Mouse (Mus musculus) heart, embryonic 15.5 days (tissue): ENCODE measurements at regions not wholly inside any gene's neighbourhood (a gene's known extent, or its start where the extent isn't known, plus 50 kb on each side); places are given as distances from the start of the nearest gene placed in this dataset.
A peak's percentile ranks its signal among the peaks of the same experiment; 100 is the strongest.

ENCODE experiments used
- ATAC-seq: fragments of 200-750 bp; cut with Nextera tagmentation; replicated peaks from 2 replicates; pipeline ENCODE4 v1.8.0; 2017; ENCODE audit warnings: low read depth, moderate TSS enrichment; ENCODE audit not compliant: insufficient number of reproducible peaks, insufficient read depth, low FRiP score
- H3K27ac ChIP-seq: fragments of 300-500 bp; sonication (generic); 2 replicates; pipeline ENCODE4 v1.5.1; 2015; ENCODE audit warnings: mild to moderate bottlenecking, inconsistent platforms
- H3K27me3 ChIP-seq: fragments of 300-500 bp; sonication (generic); 2 replicates; pipeline ENCODE4 v1.6.1; 2015; ENCODE audit warnings: inconsistent platforms
- H3K36me3 ChIP-seq: fragments of 300-500 bp; sonication (generic); 2 replicates; pipeline ENCODE4 v1.6.1; 2015; ENCODE audit warnings: mild to moderate bottlenecking, inconsistent platforms
- H3K4me1 ChIP-seq: fragments of 300-500 bp; sonication (generic); replicated peaks from 2 replicates; pipeline ENCODE4 v1.6.1; 2015; ENCODE audit warnings: inconsistent platforms
- H3K4me2 ChIP-seq: fragments of 300-500 bp; sonication (generic); 2 replicates; pipeline ENCODE4 v1.6.1; 2015; ENCODE audit warnings: inconsistent platforms, mild to moderate bottlenecking, moderate library complexity
- H3K4me3 ChIP-seq: fragments of 300-500 bp; sonication (generic); 2 replicates; pipeline ENCODE4 v1.5.1; 2015; ENCODE audit warnings: mild to moderate bottlenecking, inconsistent platforms
- H3K9ac ChIP-seq: fragments of 300-500 bp; sonication (generic); 2 replicates; pipeline ENCODE4 v1.6.1; 2015; ENCODE audit warnings: mild to moderate bottlenecking, inconsistent platforms
- H3K9me3 ChIP-seq: fragments of 300-500 bp; sonication (generic); replicated peaks from 2 replicates; pipeline ENCODE4 v1.6.1; 2016; ENCODE audit warnings: inconsistent platforms
- WGBS: fragments of 180-500 bp; shearing (Covaris S2); methylation state at CpG from one replicate; pipeline ENCODE4 v1.1.7; 2015; ENCODE audit warnings: mixed read lengths; 5-methylcytosine and 5-hydroxymethylcytosine counted together

DNA sequence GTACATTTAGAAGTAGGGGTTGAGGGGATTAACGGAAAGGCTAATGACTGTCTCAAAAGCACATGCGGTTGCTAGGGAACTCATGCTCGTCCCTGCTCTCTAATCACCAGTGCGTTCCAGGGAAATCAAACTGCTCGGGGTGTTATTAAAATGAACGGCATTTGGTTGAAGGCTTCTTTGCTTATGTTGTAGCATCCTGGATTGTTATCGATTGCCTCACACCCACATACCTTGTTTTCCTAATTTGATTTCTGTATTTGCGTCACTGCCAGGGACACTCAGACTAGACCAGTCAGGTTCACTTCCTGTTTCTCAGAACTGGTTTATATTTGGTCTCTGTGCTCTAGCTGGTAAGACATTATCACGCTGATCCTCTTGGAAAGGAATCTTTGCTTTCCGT lies 177.0 kb upstream of the Mkln1 start:
- Histone ChIP-seq H3K36me3 (no peaks in the 10 kb centered on the region), H3K4me3 (peak overlapping the region; percentile 21; the same call in 1 of the 2 replicates), H3K27me3 (peaks cover 45% of the 10 kb centered on the region), H3K9ac (no peak overlapping the region), H3K27ac (no peak overlapping the region), H3K9me3 (no peaks in the 10 kb centered on the region), H3K4me2 (peak overlapping the region; percentile 43), H3K4me1 (peaks cover 34% of the 10 kb centered on the region)
- no peak for ATAC-seq
- WGBS, result 32% methylated on average over 10 of the region's 10 CpGs

- WGBS, result 71% methylated on average over 6 of the region's 6 CpGs
- Histone ChIP-seq H3K27ac (no peak overlapping the region), H3K27me3 (peaks cover 43% of the 10 kb centered on the region), H3K4me2 (no peak overlapping the region), H3K9ac (no peak overlapping the region), H3K36me3 (no peaks in the 10 kb centered on the region), H3K4me1 (peaks cover 28% of the 10 kb centered on the region), H3K9me3 (no peaks in the 10 kb centered on the region), H3K4me3 (no peak overlapping the region)
- ATAC-seq, result no peak
Measured at GRCm38 (mm10) chr6:31222024-31222579, 176.4 kb upstream of the Mkln1 start.

GRCm38 (mm10) chr6:31227406-31227805 lies 171.1 kb upstream of the Mkln1 start:
- no peak for ATAC-seq
- Histone ChIP-seq H3K4me1 (no peaks in the 10 kb centered on the region), H3K9me3 (no peaks in the 10 kb centered on the region), H3K27ac (no peak overlapping the region), H3K9ac (no peak overlapping the region), H3K4me2 (no peak overlapping the region), H3K27me3 (no peaks in the 10 kb centered on the region), H3K36me3 (no peaks in the 10 kb centered on the region), H3K4me3 (no peak overlapping the region)
- WGBS, result 62% methylated on average over 5 of the region's 5 CpGs

GRCm38 (mm10) chr6:31228061-31228460 lies 170.5 kb upstream of the Mkln1 start:
- 74% methylated on average over 1 of the region's 1 CpGs for WGBS
- Histone ChIP-seq H3K27ac (no peak overlapping the region), H3K9me3 (no peaks in the 10 kb centered on the region), H3K4me1 (no peaks in the 10 kb centered on the region), H3K4me3 (no peak overlapping the region), H3K4me2 (no peak overlapping the region), H3K27me3 (no peaks in the 10 kb centered on the region), H3K36me3 (no peaks in the 10 kb centered on the region), H3K9ac (no peak overlapping the region)
- ATAC-seq, result no peak

DNA sequence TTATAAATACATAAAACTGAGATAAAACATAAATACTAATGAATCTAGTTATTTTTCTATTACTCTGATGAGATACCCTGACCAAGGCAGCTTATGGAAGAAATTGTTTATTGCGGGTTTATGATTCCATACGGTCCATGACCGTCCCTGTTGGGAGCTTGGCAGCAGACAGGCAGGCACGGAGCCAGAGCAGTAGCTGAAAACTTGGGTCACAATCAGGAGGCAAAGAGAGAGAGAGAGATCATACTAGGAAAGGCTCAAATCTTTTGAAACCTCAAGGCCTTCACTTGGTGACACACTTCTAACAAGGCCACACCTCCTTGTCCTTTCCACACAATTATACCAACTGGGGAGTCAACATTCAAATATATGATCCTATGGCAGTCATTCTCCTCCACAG lies 166.7 kb upstream of the Mkln1 start:
- Histone ChIP-seq H3K27me3 (no peaks in the 10 kb centered on the region), H3K36me3 (no peaks in the 10 kb centered on the region), H3K27ac (no peak overlapping the region), H3K9me3 (no peaks in the 10 kb centered on the region), H3K4me2 (no peak overlapping the region), H3K9ac (no peak overlapping the region), H3K4me1 (no peaks in the 10 kb centered on the region), H3K4me3 (no peak overlapping the region)
- ATAC-seq, result no peak
- 75% methylated on average over 4 of the region's 4 CpGs for WGBS

DNA sequence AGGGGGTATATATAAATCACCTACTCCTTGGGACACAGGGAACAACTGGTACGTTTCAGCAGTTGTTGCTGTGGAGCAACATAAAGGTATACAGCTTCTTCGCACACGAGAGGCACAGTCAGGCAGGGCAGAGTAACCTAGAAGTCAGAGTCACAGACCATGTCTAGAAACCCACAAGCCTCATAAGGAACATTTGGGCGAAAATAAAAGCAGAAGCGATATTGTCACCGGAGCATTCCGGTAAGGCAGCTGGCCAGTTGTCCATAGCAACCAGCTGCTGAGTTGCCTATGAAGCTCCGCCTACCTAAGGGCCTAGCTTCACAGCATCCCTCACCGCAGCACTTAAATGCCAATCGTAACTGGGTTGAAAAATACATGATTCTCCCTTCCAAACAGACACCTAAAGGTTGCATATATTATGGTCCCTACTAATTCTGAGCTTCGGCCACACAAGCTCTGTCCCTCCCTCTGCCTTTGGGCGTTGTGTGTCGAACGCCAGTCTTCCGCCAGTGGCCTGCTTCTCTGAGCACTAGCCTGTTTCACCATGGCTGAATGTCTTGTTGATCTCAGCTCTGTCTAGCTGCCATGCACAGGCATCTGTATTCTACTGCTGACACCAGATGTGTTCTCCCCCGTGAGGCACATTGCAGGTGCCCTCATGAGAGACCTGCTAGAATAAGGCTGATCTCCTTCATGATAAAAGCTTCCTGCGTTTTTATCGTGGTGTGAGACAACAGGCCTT lies 165.1 kb upstream of the Mkln1 start:
- Histone ChIP-seq H3K4me2 (no peak overlapping the region), H3K4me3 (no peak overlapping the region), H3K9me3 (no peaks in the 10 kb centered on the region), H3K9ac (no peak overlapping the region), H3K36me3 (no peaks in the 10 kb centered on the region), H3K27me3 (no peaks in the 10 kb centered on the region), H3K27ac (no peak overlapping the region), H3K4me1 (no peaks in the 10 kb centered on the region)
- no peak for ATAC-seq
- 66% methylated on average over 18 of the region's 18 CpGs for WGBS

DNA sequence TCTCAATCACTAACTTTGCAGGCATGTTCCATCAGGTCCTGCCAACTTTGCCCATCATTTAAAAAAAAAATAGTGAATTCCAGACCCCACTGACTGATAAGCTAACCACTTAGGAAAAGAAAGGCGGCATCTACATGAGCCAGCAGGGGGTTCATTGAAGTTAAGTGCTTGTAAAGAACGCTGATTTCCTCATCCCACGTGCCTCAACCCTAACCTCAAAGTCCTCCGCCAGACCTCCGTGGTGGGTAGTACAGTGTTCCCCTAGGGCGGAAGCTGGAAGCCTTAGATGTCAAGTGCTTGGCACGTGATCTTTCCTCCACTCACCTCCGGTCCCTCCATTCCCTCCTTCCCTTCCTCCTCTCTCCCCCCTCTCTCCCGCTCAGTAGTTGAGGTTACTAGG lies 158.5 kb upstream of the Mkln1 start:
- Histone ChIP-seq H3K4me2 (no peak overlapping the region), H3K9me3 (no peaks in the 10 kb centered on the region), H3K4me1 (no peaks in the 10 kb centered on the region), H3K27ac (no peak overlapping the region), H3K27me3 (no peaks in the 10 kb centered on the region), H3K36me3 (no peaks in the 10 kb centered on the region), H3K4me3 (no peak overlapping the region), H3K9ac (no peak overlapping the region)
- ATAC-seq, result no peak
- WGBS, result 6% methylated on average over 9 of the region's 9 CpGs

DNA sequence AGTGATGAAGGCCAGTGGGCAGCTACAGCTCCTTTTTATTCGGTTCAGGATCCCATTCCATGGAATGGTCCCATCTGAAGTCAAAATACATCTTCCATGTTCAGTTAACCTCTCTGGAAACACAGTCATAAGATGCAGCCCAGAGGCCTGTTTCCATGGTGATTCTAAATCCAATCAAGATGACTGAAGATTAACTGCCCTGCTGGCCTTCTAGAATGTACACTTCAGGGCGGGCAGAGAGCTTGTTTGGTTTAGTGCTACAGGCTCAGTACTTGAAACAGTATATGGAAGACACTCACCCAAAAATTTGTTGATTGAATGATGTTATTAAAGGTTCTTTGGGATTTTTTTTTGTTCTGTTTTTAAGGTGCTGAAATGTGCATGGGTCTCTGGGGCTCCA lies 148.0 kb upstream of the Mkln1 start:
- Histone ChIP-seq H3K9ac (no peak overlapping the region), H3K36me3 (no peaks in the 10 kb centered on the region), H3K27me3 (no peaks in the 10 kb centered on the region), H3K27ac (no peak overlapping the region), H3K4me1 (no peaks in the 10 kb centered on the region), H3K4me3 (no peak overlapping the region), H3K4me2 (no peak overlapping the region), H3K9me3 (no peaks in the 10 kb centered on the region)
- WGBS, result 61% methylated on average over 2 of the region's 2 CpGs
- no peak for ATAC-seq

DNA sequence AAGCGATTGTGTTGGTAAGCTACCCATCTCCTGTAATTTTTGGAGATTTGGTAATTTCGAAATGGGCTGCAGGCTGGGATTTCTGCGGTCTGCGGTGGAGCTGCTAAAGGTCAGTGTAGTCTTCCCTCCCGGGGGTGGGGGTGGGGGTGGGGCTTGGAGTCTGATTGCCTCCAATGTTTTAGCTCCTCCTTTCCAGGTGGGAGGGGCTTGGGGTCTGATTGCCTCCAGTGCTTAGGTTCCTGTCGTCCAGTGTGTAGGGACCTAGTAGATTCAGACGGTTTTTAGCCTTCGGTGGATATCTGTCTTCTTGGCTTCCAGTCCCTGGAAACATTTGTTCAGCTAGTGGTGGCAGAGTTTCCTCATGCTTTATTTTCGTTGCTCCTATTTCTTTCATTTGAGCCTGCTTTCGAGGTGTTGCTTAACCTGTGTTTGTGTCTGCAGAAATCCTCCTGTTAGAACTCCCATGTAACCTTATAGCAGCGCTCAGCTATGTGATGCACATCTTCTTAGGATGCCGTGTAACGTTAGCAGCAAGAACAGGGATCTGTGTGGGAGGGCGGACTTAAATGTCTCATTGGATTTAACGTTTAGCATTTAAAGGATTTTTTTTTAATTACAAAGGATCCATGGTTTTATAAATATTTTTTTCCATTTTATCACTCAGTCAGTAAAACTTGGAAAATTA lies 145.1 kb upstream of the Mkln1 start:
- Histone ChIP-seq H3K9me3 (no peaks in the 10 kb centered on the region), H3K4me3 (no peak overlapping the region), H3K4me1 (no peaks in the 10 kb centered on the region), H3K4me2 (peak overlapping the region; percentile 33), H3K27ac (no peak overlapping the region), H3K9ac (no peak overlapping the region), H3K27me3 (no peaks in the 10 kb centered on the region), H3K36me3 (no peaks in the 10 kb centered on the region)
- no peak for ATAC-seq
- 23% methylated on average over 15 of the region's 15 CpGs for WGBS

DNA sequence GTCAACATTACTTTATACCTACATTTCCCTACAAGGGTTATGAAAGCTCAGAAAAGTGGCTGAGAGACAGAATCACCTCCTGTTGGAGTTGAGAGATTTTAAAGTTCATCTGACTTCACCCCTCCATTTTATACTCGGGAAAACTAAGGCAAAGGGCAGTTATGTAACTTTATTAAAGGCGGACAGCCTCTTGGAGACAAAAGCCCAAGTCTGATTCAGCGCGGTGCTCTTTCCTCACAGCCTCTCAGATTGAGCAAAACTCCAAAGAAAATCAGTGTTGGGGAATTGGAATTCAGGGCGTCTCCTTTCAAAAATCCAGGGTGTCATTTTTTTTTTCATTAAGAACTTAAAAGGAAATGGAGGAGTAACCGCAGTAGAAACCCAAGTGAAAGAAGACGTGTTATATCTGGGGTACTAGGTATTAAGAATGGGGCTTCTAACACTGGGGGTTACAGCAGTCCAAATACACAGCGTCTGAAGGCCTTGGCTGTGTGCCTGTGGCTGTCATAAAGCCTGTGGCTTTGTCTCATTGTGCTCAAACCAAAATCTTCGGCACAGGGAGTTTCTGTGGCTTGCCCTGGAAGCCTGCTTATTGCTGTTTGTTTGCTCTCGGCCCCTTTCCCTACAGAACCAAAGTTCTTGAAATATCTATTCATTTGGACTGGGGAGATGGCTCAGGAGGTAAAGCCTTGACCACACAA lies 137.7 kb upstream of the Mkln1 start:
- 76% methylated on average over 10 of the region's 10 CpGs for WGBS

GRCm38 (mm10) chr6:31261797-31262540 lies 136.6 kb upstream of the Mkln1 start:
- H3K4me2 ChIP-seq, result no peak overlapping the region
- no peaks in the 10 kb centered on the region for H3K36me3 ChIP-seq
- WGBS, result 85% methylated on average over 15 of the region's 15 CpGs
- no peaks in the 10 kb centered on the region for H3K4me1 ChIP-seq
- no peak for ATAC-seq
- H3K27ac ChIP-seq, result no peak overlapping the region
- H3K4me3 ChIP-seq, result no peak overlapping the region
- H3K9ac ChIP-seq, result no peak overlapping the region
- no peaks in the 10 kb centered on the region for H3K9me3 ChIP-seq
- no peaks in the 10 kb centered on the region for H3K27me3 ChIP-seq

More for the DNA sequence above, 137.7 kb upstream of the Mkln1 start:
- ATAC-seq, result no peak
- H3K4me3 ChIP-seq, result no peak overlapping the region
- H3K9me3 ChIP-seq, result no peaks in the 10 kb centered on the region
- no peak overlapping the region for H3K4me2 ChIP-seq
- no peaks in the 10 kb centered on the region for H3K27me3 ChIP-seq
- no peaks in the 10 kb centered on the region for H3K4me1 ChIP-seq
- H3K9ac ChIP-seq, result no peak overlapping the region
- no peaks in the 10 kb centered on the region for H3K36me3 ChIP-seq
- H3K27ac ChIP-seq, result no peak overlapping the region
